Comparison of ENCODE assay signal across 8 mouse cellular contexts in genomic region chr1:128590816-128591720, GRCm38 (mm10). TPM values are rescaled to one million over a fixed set of nuclear protein-coding genes. Genes with fewer than 3 reads are reported as not detected.
A peak's percentile ranks its signal among the peaks of the same experiment; 100 is the strongest.
DNase-seq lines count a peak whose midpoint lies in the region; ATAC-seq and TF ChIP-seq lines count a peak whose summit lies in the region.

No protein-coding gene starts in this region.

- peak; percentile 13 for DNase-seq in right cerebral cortex, adult 18-20 months
- DNase-seq in right cerebral cortex, postnatal 36 days (ENCODE audit: low spot score in 2 of 2): no peak
- DNase-seq in embryo, embryonic 9.5 days (ENCODE audit: extremely low spot score): peak; percentile 55
- DNase-seq in heart, adult 8-10 months (ENCODE audit: low spot score): peak; percentile 47
- peak; percentile 64 for DNase-seq in lung, postnatal 10 days
- DNase-seq in thymus, postnatal 4 days: peak; percentile 90

- ATAC-seq in kidney, embryonic 15.5 days (replicated peaks; ENCODE audit: low FRiP score): 0 out of 2 replicates have a peak, but pooled peaks have one; percentile 7

- H3K27ac ChIP-seq in kidney, embryonic 15.5 days: peak overlapping the region; percentile 66
- H3K27ac ChIP-seq in olfactory bulb, adult 2 months (ENCODE audit: insufficient read depth, low read depth, low read length): no peak overlapping the region

- H3K4me3 ChIP-seq in kidney, embryonic 15.5 days (replicated peaks): peak overlapping the region; percentile 64
- peak overlapping the region; percentile 49 for H3K4me3 ChIP-seq in olfactory bulb, adult 2 months (ENCODE audit: insufficient read depth, low read depth, low read length)

- peak overlapping the region; percentile 59 for H3K9ac ChIP-seq in kidney, embryonic 15.5 days

- TF ChIP-seq POLR2A in olfactory bulb, adult 2 months (IDR thresholded peaks at IDR 0.05; ENCODE audit: insufficient read depth, low read depth, low read length): no peak

- H3K9me3 ChIP-seq in kidney, embryonic 15.5 days (replicated peaks): no peaks in the 10 kb centered on the region

- H3K27me3 ChIP-seq in kidney, embryonic 15.5 days: peaks cover 41% of the 10 kb centered on the region

- under 1% methylated on average over 63 of the region's 63 CpGs for WGBS in kidney, embryonic 15.5 days
- under 1% methylated on average over 63 of the region's 63 CpGs for WGBS in olfactory bulb, adult 2 months

- peaks cover 11% of the 10 kb centered on the region; the same call in 1 of the 2 replicates for H3K36me3 ChIP-seq in kidney, embryonic 15.5 days

- H3K4me2 ChIP-seq in kidney, embryonic 15.5 days: peak overlapping the region; percentile 94

- H3K4me1 ChIP-seq in kidney, embryonic 15.5 days: peaks cover 57% of the 10 kb centered on the region
- H3K4me1 ChIP-seq in olfactory bulb, adult 2 months (ENCODE audit: control insufficient read depth, insufficient read depth, low read length): peaks cover 19% of the 10 kb centered on the region

- TF ChIP-seq CTCF in olfactory bulb, adult 2 months (IDR thresholded peaks at IDR 0.05; ENCODE audit: insufficient read depth, low read depth, low read length): no peak

RNA-seq across cellular contexts. Expression of gene Cxcr4, which starts 1.0 kb away (rescaled TPM):
- total RNA-seq in heart, adult 8-10 months (2022): 1 to 10 TPM; 5.0 to 8.6 (median 6.9) TPM
- 8.8 and 9.8 TPM in 2 replicates for polyA plus RNA-seq in kidney, embryonic 15.5 days (2015; fragmentation: Nextera tagmentation; extraction: Ambion mirVana)
- polyA plus RNA-seq in olfactory bulb, adult 2 months (2012; ENCODE audit: insufficient read depth, insufficient read length, low replicate concordance, missing spikeins): not detected in 2 replicates

Comparison
In these comparisons a context has a peak if more than half of its experiments do, and no peak if none do; other contexts are left out.
1. DNase-seq: peak in right cerebral cortex, adult 18-20 months (single experiment), embryo, embryonic 9.5 days (single experiment), heart, adult 8-10 months (single experiment), lung, postnatal 10 days (single experiment) and thymus, postnatal 4 days (single experiment); none in right cerebral cortex, postnatal 36 days (0 of 2).